Mouse (Mus musculus) lung, postnatal 4 days (tissue): ENCODE results near the gene Tex12.
A peak's percentile ranks its signal among the peaks of the same experiment; 100 is the strongest.

Experiments used
- DNase-seq, 2 experiments: peaks; one replicate each; pipeline ENCODE4 v3.0.0; 2021

Gene Tex12

DNA sequence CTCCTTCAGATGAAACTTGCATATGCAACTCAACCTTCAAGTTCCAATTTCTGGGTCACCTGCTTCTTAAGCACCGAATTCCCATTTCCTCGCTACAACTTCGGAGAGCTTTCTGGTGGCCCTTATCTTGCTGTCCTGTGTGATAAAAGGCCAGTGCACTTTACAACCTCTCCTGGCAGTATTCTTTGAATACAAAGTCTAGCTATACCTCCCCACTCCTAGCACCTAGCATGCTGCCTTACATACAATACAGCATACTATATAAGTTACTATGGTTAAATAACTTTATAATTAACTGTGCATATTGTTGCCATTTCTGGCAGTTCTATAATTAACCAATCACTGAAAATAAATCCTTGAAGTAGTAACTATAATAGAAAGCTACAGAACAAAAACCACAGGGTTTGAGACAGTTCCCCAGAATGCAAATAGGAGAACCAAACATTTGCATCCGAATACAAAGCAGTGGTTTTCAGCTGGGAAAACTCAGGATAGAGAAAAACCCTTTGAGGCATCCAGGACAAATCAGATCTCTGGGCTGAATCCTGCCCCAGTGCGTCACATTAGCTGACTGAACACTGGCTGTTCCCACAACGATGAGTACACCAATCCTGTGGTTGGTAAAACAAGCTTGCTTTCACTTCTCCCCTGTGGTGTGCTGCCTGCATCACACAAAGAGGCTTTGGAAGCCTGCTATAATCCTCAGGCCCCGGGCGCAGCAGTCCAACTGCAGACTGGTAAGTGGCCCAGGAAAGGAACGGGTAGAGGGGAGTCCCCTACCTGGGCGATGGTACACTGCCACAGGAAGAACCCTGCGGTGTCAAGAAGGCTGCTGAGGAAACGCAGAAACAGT lies 6.7 kb downstream of the Tex12 start, which contains the start of gene Il18:
TSS of gene Il18 (plus strand) at position 587 of the 853 bp plus-strand sequence.
- peak; percentile 30 to 38 for DNase-seq

DNA sequence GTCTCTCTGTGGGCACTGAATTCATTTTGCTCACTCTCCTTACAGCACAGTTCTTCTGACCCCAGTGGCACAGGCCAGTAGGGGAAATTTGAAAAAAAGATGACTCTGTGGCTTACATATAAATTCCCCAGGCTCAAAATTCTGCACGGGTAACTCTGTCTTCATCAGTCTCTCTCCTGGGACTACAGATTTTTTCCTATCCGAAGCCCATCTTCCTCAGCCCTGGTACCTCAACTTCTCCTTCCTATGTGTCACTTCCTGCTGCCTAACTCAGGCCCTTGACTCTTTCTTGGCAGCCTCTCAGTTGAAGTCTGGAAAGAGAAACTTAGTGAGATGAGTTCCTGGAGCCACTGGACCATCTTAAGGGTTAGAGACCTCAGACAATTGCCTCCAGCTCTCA lies 7.6 kb downstream of the Tex12 start:
- DNase-seq = no peak

DNA sequence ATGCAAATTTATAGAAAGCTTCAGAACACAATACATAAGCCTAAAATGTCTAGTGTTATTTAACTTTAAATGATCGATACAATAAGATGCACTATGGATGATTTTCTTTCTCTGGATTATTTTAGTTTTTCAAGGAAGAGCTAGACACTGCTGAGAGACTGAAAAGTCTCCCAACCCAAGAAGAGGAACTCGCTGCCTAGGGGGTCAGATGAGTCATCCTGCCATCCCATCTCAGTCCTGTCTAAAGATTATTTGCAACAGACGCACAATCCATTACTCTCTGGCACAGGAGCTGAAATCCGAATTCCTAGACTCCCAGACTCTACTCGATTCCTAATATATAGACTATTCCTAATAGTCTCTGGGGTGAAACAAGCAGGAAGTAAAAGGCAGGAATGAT lies 8.9 kb downstream of the Tex12 start:
- DNase-seq = no peak

DNA sequence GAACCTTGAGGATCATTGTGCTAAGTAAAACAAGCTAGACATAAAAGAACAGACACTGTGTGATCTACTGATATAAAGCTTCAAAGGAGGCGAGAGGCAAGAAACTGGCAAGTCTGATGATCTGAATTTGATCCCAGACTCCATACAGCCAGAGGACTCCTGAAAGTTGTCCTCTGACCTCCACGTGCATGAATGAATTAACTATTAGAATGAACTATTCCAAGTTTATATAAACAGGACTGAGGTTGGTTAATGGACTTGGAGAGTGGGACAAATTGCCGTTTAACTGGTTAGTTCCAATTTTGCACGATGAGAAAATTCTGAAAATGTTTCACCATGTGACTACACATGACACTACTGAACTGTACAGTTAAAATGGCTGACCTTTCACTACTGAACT lies 12.2 kb downstream of the Tex12 start:
- no peak for DNase-seq

DNA sequence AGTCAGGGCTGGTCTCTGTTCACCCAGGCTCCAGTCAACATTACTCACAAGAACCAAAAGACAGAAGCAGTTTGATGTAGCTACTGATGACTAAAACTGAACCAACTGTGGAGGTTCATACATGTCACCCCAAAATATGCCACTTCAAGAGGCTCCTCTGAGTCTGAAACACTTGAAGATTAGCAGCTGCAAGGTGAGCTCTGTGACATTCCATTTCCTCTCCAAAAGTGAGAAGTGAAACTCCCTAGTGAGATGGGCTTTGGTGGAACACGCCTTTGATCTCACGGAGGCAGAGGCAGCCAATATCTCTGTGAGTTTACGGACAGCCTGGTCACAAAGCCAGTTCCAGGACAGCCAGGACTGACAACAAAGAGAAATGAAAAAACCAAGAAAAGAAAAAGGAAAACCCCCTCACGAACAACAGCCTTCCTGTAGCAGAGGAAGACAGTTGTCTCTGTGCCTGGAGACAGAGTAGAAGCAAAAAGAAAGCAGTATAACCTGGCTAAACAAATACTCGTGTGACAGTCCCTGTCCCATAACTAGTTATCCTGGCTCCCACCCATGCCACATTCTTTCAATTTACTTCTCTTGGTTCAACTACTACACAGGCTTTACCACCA lies 13.2 kb downstream of the Tex12 start:
- DNase-seq = no peak

DNA sequence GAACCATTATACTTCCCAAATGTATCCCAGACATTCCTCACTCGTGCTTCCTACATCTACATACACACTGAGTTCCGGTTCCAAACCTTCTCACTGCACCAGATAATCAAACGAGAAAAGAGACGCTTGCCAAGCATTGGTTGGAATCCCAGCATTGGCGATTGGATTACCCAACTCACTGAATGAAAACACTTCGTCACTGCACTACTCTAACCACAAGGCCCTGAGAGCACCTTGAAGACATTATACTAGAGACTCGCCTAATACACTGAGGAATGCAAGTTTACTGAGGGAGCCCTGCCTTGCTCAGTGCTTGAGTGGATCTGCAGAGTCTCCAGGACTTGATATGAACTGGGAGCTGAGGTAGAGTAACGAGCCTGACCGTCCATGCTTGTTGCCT lies 18.7 kb downstream of the Tex12 start:
- DNase-seq = no peak

DNA sequence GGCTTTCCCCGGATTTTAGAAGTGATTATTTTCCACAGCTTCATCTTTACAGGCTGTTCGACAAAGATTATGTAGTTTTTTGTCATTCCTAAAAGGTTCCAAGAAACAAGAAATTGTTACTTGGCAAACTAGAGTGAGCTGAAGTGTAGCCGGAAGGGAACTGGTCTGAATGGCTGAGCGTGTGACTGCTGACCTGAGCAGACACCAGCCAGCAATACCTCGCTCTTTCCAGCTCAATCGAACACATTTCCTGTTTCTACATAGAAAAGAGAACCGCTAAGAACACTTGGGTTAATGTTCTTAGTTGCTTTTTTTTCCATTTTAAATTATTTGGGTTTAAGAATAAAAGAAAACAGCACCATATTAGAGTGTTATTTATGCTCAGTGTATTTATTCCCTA lies 21.0 kb downstream of the Tex12 start:
- no peak for DNase-seq

DNA sequence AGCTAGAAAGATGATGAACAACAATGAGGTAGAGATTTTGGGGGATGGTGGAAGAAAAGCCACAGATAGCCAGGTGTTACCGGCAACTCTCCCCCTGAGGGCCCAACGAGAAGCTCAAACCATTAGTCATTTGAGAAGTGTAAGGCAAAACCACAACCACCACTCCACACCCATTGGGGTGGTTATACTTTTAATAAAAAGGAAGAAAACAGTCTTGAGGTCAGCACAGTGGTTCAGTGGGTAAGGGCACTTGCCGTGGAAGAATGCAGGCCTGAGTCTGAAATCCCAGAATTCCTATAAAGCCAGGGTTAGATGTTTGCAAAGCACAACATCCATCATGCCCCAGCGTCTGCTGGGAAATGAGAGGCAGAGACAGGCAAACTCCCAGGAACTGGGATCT lies 23.8 kb downstream of the Tex12 start:
- no peak for DNase-seq

DNA sequence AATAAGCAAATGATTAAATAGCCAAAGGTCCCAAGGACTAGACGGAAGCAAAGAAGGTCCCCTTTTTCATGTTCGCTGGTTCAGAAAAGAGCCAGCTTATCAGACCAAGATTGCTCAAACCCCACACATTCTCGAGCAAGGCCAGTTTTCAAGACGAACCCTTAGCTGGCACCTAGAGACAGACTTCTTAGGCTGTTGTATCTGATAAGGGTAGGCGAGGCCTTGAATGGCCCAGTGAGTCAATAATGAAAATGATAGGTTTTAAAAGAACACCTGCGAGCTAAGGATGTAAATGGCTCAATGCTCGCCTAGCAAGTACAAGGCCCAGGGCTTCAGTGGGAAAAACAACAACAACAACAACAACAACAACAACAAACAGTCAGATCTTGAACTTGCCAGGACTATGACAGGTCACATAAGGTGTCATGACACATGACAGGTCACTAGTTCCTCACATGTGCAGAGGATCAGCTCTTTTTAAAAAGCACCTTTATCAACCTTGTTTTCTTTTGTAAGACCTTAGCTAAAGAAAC lies 24.5 kb downstream of the Tex12 start:
- no peak for DNase-seq

DNA sequence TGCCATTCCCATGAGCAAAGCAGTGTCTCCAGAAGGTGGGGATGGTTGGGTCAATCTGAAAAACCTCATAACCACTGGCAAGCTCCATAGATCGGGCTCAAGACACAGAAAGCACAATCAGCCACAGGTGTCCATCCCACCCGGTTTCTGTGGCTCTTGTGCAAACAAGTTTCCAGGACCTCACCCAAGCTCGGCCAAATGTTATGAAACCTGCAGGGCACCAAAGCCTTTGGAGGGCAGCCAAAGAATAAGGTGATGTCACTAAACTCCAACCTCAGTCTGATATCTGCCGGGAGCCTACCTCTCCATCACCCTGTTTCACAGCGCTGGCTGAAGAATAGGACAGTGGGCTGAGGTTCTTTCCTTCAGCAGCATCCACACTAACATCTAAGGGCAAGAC lies 25.2 kb downstream of the Tex12 start:
- peak in 1 of 2 experiments; percentile 22 for DNase-seq

DNA sequence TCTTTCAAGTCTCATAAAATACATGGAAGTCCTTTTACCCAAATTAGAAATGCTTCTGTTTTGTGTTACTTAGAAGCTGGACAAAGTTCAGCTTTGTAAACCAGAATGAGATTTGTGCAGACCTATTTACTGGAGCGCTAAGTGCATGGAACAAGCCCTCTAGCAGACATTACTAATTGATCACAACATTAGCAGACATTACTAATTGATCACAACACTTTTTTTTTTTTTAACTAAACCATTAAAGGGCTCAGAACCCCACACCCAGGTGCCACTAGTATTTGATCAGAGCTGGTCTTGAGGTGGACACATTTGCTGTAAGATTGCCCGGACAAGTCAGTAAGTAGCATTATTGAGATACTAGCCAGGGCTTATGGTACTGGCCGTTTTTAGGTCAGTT lies 27.3 kb downstream of the Tex12 start:
- no peak for DNase-seq

DNA sequence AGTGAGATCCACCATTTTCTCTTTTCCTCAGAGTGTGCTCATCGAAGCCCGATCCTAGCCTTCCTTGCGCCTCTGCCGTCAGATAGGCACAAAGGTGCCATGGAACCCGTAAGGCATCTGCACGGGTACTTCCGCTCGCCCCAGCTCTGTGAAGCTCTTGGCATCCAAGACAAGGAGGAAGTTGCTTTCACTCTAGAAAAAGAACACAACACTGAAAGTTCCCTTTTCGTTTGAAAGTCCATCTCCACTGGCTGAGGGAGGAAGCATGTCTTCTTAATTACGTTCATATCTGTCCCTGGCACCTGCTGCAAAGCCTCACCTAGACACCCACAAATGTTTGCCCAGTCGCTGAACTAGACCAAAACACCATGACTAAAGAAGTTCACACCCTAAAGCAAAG lies 27.8 kb downstream of the Tex12 start:
- peak; percentile 34 to 36 for DNase-seq

DNA sequence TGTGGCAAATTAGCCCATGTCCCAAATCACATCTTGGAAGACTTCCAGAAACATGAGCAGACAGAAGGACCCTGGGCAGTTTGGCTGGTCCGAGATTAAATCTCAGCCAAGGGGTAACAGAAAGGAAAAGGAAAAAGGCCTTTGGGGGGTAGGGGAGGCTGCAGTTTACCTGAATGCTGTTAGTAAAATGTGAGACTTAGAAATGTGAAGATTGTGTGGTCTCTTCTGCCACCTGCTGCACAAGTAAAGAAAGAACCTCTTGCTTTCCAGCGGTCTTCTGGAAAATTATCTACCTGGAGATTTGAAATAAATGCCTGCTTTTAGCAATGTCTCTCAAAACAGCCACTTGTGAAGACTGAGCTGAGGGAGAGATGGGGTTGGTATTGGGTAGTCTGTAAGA lies 30.2 kb downstream of the Tex12 start:
- peak in 1 of 2 experiments; percentile 31 for DNase-seq

DNA sequence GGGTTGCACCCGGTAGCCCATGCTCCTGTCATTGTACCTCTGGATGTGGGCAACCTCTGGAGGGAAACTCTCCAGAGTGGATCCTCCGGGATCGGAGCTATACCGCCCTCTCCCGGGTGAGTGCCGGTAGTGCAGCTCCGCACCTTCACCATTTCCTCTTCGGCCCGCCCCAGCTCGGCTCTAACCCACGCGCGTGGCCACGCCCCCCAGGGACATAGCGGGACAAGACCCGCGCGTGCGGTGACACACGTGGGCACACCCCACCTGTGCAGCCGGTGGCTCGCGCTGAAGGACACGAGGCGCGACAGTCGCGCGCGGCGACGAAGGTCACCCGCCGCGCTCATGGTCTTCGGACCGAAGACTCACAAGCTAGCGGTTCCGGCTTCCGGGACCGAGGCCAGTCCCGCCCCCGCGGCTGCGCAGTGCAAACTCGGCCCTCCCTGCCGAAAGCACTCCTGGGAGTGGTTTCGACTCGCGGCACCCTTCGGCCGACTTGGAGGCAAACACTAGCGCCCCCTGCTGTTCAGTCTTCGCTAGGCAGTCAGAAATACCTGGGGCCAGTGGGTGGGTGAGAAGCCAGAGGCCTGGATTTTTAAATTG lies 32.7 kb downstream of the Tex12 start, which contains the start of gene Pts:
TSS of gene Pts (minus strand) at position 432 of the 600 bp plus-strand sequence.
- DNase-seq = peak; percentile 98

DNA sequence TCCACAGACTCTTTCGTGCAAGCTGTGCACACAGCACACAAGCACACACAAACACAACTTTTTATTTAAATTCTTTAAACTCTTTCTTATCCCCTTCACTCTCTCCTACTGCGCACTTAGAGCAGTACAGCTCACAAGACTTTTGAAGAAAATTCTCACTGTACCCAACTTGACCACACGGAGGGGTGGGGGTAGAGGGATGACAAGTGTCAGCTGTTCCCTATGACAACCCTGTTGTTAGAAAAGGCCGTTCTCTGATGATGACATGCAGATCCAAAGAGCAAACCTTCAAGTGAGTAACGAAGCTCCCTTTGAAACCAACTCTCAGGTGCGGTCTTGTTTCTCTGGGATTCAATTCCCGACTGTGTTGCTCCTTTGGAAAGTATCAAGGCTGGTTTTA lies 33.3 kb downstream of the Tex12 start:
- no peak for DNase-seq

DNA sequence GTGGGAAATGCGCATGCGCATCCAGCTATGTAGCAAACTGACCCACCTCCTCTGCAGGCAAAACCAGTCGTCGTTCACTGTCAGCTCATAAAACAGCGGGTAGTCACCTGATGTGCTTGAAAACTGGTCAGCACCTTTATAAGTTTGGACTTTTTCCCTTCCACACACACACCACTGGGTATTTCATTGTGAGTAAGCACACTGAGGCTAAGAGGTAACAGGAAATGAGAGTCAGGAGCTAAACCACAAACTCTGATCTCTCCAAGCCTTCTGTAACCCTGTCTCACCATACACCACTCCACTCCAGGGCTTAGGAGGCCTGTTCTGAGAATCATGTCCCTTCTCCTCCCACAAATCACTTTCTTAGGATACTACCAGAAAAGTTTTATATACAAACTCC lies 35.5 kb downstream of the Tex12 start:
- no peak for DNase-seq

DNA sequence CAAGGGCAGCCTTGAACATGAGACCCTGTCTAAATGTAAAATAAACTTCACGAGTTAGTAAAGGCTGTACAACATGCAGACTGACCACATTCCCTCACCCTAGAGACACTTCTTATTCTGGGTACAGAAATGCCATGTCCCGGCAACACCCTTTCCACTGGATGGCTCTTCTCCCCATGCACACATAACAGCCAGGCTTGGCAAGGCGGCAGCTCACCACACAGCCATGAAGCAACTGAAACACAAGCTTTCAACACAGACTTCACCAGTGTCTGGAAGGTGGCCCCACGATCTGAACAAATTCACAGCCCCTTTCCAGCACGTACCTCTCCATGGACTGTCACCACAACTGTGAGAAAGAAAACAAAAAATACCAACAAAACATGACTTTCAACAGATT lies 36.2 kb downstream of the Tex12 start:
- DNase-seq = no peak

DNA sequence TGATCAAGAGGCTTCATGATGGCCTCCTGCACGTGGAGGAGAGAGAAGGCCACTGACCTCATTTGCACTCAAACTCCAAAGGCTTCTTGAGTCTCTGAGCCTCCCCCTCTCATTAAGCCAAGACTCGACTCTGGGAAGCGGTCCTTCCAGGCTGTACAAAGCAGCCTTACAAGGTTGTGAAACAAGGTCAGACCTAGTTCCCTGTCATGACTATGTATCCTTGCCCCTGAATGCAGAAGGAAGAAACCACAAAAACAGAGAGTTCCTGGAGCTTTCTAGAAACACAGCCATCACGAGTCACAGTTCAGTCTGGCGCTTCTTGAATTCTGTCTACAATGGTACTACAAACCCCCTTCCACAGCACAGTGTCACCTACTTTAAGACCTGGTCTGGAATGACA lies 38.6 kb downstream of the Tex12 start:
- DNase-seq = no peak

DNA sequence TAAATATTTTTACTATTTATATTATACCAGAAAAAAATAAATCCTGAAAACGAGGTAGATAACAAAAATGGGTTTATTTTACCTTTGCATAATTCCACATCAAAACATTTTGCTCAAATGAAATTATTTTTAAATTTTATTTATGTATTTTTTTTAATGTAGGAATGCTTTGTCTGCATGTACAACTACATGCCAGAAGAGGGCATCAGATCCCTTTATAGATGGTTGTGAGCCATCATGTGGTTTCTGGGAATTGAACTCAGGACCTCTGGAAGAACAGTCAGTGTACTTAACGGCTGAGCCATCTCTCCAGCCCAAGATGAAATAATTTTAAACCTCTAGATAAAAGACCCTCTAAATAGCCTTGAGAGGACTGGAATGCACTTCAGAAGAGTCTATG lies 39.6 kb downstream of the Tex12 start:
- DNase-seq = no peak

DNA sequence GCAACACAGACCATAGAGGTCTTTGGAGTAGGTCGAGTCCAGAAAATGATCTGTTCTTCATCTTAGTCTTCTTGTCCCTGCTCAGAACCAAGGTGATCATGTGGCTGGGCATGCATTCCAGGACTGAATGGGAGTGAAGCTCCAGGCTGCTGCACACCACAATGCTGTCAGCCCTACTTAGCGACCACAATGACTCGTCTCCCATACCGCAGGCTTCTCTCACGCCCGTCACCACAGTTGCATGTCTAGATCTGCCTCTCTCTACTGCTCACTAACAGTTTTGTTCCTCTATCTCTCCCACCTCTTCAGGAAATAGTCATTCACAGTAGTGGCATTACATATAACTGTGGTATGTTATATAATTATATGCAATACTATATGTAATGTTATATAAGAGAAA lies 40.4 kb downstream of the Tex12 start:
- no peak for DNase-seq

DNA sequence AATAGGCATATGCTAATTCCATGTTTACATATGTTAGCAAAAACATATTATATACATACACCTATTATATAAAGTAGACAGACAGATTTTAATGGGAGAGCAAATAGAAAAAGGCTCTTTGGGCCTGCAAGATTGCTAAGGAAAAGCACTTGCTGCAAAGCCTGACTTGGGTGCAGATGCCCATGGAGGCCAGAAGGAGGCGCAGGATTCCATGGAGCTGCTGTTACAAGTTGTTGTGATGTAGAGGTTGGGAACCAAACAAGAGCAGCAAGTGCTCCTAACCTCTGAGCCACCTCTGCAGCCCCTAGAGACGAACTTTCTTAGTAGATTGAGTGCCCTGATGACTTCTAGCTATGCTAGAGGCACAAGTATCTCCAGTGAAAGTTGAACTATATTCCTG lies 42.3 kb downstream of the Tex12 start:
- peak in 1 of 2 experiments; percentile 44 for DNase-seq

DNA sequence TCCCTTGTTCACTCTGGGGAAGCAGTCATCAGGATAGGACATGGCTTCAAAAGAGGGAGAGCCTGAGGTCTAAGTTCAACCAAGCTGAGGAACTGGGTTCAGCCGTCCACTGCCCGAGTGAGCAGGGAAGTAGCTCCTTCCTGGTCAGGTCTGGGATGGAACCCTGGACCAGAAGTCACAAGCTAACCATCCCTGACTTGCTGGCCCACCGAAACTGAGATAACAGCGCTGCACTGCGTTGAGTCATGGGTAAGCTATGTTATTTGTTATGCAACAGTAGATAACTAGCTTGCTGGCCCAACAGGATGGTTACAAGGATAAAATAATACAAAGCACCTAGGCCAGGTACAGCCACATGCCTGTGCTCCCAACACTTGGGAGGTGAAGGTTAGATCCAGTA lies 45.7 kb downstream of the Tex12 start:
- no peak for DNase-seq

DNA sequence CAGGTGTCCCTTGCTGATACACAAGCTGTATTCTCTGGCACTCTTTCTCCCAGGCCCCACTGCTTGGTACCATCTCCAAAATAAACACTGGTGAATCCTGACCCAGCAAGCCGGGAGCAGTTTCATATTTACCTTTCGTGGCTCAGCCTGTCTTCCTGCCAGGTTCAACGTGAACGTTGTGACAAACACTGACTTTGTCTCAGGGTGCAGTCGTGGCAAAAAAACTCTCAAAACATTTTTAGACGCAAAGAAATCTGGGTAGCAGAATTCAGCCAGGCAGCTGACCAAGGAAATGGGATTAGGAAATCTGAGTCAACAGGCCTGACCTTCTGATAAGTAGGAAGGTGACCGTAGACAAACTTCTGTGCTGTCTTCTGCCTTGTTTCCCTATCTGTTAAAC lies 53.6 kb downstream of the Tex12 start:
- no peak for DNase-seq
